Mouse (Mus musculus) embryonic fibroblast, embryonic 13.5 days (primary cell): ENCODE results near the gene S100a3.

Source experiments
- CTCF ChIP-seq: IDR thresholded peaks from 2 replicates; pipeline ENCODE4 v1.5.1; 2011; ENCODE audit warnings: mild to moderate bottlenecking, control low read depth, low read length, moderate library complexity, borderline replicate concordance; ENCODE audit not compliant: insufficient read depth
- POLR2A ChIP-seq: IDR thresholded peaks from 2 replicates; pipeline ENCODE4 v1.6.1; 2011; ENCODE audit warnings: low read depth, mild to moderate bottlenecking, control low read depth, low read length, moderate library complexity

DNA sequence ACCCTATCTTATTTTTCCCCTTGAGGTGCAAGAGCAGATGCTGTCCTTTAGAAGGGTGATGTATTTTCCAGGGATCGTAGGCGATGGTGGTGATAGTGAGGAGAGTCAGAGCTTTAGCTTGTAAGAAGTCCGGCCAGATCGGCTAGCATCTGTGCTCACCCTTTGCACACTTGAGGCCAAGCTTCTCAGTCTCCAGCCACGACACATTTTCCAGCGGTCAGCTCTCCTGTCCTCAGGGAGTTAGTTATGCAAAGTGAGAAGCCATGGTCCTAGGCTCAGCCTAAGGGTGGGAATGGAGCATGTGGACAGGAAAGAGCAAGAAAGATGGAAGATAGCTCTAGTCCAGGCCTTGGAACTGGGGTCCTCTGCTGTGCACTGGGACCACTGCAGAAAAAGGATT lies 36.4 kb downstream of the S100a3 start:
- TF ChIP-seq CTCF (no peak), POLR2A (no peak)
